Mouse (Mus musculus): ENCODE measurements at regions not wholly inside any gene's neighbourhood (a gene's known extent, or its start where the extent isn't known, plus 50 kb on each side); places are given as distances from the start of the nearest gene placed in this dataset.

GRCm38 (mm10) chr14:103895261-103895660, 51.1 kb upstream of the Ednrb start:
- Histone ChIP-seq H3K27ac (no peak overlapping the region), H3K27me3 (ENCODE audit: low read depth, poor library complexity, severe bottlenecking) (no peaks in the 10 kb centered on the region), H3K9me3 (replicated peaks) (no peaks in the 10 kb centered on the region), H3K4me1 (peaks cover 12% of the 10 kb centered on the region; the same call in 1 of the 2 replicates), H3K36me3 (no peaks in the 10 kb centered on the region), H3K4me3 (no peak overlapping the region)
- 94% methylated on average over 7 of the region's 7 CpGs for WGBS
- no peak for DNase-seq (ENCODE audit: low spot score)

Data from limb, embryonic 10.5 days (tissue).